Mouse (Mus musculus) stomach, postnatal 0 days (tissue): ENCODE results near the gene Ric8a.

Experiments
- CTCF ChIP-seq: IDR thresholded peaks from 2 replicates; pipeline ENCODE4 v1.5.1; 2016; ENCODE audit warnings: antibody characterized with exemption, low read depth, mild to moderate bottlenecking, moderate library complexity
- EP300 ChIP-seq: optimal IDR thresholded peaks from 2 replicates; pipeline ENCODE3; 2016; ENCODE audit warnings: antibody characterized with exemption

- TF ChIP-seq CTCF (no peak), EP300 (no peak)
Observed at GRCm38 (mm10) chr7:140839556-140839955, 17.2 kb upstream of the Ric8a start.
